Mouse (Mus musculus) telencephalon, adult 2 months (tissue): ENCODE measurements around the gene Col20a1.

Experiments used
- DNase-seq: peaks from one replicate; pipeline ENCODE4 v3.0.0-alpha.2; 2011; ENCODE audit warnings: low read depth, low spot score

The Col20a1 gene

DNA sequence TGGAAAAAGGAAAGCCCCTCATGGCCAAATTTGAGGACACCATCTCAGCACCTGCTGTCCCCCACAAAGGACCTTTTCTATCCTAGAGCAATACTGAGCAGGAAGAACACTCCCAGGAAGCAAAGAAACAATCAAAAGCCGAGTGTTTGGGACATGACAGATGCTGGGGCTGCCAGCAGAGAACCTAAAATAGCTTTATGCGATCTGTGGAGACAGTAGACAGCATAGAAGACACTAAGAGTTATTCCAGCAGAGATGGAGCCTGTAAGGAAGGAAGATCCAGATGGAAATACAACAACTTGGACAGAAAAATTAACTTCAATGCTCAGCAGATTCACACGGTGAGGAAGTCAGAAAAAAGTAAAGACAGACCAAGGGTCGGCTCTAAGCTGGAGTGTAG lies 79.5 kb downstream of the Col20a1 start:
- DNase-seq: peak; percentile 56
